Mouse (Mus musculus) gastrocnemius, postnatal 14 days (tissue): Measurements from ENCODE around the gene Madd. TPM values are rescaled to one million over a fixed set of nuclear protein-coding genes. Genes with fewer than 3 reads are reported as not detected.
"Not testable (repeated sequence)": the region's sequence is repeated elsewhere in the genome, so short reads cannot be mapped to it uniquely, and the experiment has no call there.

ENCODE experiments used
- DNase-seq: peaks from one replicate; pipeline ENCODE4 v3.0.0; 2021; ENCODE audit warnings: mixed read lengths
- intact Hi-C: fragments of 180-260 bp; cut with DNase I; formaldehyde crosslinking; loops from one replicate; pipeline ENCODE4 v1.15.1; 2025; ENCODE audit warnings: low total_unique reads
- total RNA-seq, 2 experiments: library from RNA; stranded (reverse); gene quantifications; 2 replicates each; pipeline ENCODE4 v1.2.3; 2021

The Madd gene
- total RNA-seq, 2 experiments from 2014 or later, result 5.0 to 5.9 TPM

DNA sequence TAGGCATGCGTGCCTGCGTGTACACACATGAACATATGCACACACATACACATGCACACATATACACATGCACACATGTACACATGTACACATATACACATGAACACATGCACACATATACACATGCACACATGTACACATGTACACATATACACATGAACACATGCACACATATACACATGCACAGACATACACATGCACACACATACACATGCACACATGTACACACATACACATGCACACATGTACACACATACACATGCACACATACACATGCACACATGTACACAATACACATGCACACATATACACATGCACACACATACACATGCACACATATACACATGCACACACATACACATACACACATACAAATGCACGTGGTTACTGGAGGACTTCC is 71.8 kb downstream of the Madd start:
- DNase-seq, intact Hi-C loops: not testable (repeated sequence)

DNA sequence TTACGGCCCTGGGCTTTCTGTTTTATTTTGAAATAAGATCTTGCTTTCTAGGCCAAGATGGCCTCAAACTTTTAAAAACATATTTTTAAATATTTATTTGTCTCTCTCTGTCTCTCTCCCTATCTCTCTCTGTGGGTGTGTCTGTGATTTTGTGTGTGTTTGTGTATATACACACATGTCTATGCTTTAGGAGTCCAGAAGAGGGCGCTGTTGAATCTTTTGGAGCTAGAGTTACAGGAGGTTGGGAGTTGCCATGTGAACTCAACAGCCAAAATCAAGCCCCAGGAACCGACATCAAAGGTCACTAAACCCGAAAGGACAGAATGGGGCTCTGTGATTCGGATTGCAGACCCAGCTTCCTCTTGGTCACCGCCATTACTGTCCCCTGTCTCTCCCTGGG is 73.2 kb downstream of the Madd start:
- DNase-seq, result no peak
- intact Hi-C loops, result no loop called here

DNA sequence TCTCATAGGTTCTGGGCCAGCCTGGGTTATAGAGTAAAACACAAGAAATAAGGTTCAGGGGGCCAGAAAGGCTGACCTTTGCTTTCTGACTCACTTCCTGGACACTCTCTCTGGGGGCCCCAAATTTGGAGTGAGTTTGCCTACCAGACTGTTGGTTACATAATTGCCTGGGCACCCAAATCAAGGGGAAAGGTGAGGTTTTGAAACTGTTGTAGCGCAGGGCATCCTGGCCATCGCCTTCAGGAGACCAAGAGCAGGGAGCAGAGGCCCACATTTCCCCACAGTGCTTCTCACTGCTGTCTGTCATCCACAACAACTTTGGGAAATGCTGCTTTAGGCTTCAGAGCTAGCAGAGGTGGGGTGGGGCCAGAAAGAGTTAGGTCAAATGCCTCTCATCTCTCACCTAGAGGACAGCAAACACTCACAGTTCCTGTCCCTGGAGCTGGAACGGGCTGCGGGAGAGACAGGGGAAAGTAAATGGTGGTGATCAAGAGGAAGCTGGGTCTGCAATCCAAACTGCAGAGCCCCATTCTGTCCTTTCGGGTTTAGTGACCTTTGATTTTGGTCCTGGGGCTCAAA is 73.7 kb downstream of the Madd start:
- no peak for DNase-seq
- intact Hi-C loops, result no loop called here

DNA sequence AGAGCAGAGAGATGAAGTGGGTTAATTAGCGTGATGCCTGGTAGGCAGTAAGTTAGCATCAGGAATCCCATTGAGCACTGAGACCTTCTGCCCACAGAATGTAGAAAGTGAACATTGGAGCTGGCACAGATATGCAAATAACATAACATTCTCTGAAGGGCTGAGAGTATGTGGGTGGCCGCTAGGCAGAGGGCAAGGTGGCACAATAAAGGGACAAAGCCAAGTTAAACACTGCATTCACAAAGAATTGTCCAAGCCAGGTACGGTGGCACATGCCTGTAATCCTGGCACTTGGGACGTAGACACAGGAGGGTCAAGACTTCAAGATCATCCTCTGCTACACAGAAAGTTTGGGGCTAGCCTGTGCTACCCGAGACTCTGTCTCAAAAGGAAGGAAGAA is 74.4 kb downstream of the Madd start:
- DNase-seq, result no peak
- intact Hi-C loops, result no loop called here

DNA sequence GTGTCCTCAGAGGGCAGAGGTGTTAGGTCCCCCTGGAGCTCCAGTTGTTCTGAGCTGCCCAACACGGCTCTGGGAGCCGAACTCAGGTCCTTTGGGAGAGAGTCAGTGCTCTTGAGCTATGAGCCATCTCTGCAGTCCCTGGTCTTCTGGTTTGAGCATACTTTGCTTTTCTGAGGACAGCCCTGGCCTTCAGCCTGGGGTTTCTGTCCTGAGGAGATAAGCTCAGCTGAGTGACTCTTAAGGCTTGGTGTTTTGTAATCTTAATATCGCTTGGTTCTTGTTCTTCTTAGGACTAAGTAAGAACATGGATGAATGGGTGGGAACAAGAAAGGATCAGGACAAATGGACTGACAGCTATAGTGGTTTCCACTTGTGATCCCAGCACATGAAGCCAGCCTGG is 75.5 kb downstream of the Madd start:
- no peak for DNase-seq
- intact Hi-C loops, result no loop called here

DNA sequence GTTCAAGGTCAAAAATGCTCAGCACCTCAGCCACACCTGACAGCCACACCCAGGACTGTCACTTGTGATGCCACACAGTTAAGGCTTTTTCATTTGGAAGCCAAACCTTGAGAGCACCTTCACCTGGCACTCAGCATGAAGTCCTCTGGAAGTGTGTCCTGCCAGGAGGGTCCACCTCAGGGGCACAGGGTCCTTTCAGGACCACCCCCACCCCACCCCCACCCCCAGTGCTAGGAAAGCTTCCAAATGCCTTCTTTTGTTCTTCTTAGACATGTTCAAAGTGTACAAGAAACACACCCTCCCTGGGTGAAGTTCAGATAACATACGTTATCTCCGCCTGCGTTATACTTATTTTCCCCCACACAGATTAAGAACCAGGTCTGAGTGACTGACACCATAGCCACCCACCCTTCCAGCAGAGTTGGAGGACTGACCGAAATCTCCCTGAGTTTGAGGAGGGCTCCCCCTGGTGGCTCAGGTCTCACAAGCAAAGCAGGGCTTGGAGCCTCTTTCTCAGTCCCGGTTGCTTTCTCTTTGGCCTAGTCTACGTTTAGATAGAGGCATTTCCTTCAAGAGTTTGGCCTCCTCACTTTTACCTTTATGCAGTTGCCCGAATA is 82.4 kb downstream of the Madd start:
- DNase-seq, result peak; percentile 93
- intact Hi-C loops, result loop anchor here (2.0 kb wide), 1 partner anchor 28 kb away; no protein-coding TSS in a partner anchor

DNA sequence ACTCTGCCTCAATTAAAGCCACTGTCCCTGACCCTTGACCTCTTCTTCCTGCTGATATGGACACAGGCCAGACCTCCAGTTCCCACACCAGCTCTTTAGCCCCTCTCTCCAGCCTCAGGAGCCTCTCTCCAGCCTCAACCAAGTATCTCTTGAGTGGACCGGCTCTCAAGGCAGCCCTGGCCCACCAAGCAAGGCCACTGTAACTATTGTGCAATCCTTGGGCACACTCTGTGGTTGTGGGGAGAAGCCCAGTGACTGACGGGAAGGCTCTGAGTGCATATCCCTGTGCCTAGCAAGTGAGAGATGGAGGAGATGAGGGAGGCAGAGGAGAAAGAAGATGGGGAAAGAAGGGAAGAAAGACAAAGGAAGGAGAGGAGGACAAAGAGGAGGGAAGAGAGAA is 85.5 kb downstream of the Madd start:
- intact Hi-C loops, result no loop called here
- no peak for DNase-seq

DNA sequence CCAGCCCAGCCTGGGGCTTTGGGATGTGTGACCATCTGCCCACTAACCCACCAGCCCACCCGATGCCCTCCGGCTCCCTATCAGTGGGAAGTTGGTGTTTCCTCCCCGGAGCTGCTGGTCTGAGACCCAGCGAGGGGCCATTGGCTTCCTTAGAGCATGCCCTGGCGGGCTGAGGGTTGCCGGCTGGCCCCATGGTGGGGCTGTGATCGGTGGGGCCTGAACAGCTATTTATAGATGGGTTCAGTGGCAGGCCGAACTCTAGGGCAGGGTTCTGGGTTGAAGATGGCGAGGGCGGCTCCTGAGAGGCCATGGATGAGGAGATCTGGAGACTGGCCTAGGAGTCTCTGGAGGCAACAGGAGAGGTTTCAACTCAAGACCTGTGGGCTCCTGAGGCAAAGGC is 86.6 kb downstream of the Madd start:
- no peak for DNase-seq
- intact Hi-C loops, result no loop called here

DNA sequence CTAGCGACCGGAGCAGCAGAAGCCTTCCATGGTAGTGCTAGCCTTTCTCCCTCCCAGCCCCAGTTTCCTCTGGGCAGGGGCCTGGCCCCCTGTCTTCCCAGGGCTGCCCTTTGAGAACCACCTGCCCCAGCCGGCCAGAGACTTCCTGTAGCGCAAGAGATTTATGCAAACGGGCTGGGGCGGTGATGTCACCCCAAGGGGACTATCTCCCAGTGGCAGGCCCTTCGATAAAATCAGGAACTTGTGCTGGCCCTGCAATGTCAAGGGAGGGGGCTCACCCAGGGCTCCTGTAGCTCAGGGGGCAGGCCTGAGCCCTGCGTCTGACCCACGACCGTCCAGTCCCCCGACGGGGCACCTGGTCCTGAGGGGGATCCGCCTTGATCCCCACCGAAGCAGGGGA is 87.1 kb downstream of the Madd start:
- peak; percentile 27 for DNase-seq
- intact Hi-C loops, result no loop called here

DNA sequence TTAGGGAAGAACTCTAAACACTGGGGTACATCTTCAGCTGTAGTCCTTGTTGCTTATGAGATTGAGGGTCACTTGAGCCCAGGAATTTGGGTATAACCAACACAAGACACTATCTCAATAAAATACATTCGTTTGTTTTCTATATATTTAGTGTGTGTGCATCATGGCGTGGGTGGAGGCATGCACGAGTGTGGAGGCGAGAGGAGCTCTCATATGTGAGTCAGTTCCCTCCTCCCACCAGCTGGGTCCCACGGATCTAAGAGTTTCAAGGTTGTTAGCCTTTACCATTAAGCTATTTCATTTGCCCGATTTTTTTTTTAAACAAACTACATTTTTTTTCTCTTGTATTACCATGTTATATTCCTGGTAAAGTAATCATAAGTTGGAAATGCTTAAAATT is 92.8 kb downstream of the Madd start:
- no peak for DNase-seq
- intact Hi-C loops, result no loop called here

DNA sequence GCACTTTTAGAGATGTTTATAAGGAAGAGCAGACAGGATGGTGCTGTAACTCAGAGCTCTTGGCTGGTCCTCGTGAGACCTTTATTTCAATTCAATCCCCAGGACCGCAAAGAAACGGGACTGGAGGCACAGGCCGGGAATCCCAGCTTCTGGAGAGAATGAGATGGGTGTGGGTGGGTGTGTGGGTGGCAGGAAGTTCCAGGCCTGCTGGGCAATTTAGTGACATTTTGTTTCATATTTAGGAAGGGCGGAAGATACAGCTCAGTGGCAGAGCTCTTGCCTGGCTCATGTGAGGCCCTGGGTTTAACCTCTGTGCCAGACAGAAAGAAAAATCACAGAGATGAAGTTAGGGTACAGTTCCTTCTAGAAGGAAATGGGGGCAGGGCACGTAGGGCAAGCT is 93.4 kb downstream of the Madd start:
- DNase-seq, result no peak
- intact Hi-C loops, result no loop called here

DNA sequence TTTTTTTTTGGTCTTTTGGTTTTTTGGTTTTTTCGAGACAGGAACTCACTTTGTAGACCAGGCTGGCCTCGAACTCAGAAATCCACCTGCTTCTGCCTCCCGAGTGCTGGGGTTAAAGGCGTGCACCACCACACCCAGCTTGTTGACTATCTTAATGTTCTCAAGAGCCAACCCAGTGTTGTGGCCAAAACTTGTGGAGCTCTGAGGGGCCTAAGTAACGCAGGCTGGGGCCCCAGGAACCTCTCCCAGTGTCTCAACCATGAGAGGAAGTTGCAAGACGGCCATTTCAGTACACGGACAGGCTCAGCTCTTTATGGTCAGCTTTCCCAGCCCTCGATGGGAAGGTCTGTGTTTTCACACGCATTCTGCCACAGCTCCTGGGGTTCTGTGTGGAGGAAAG is 94.7 kb downstream of the Madd start:
- no peak for DNase-seq
- intact Hi-C loops, result no loop called here

DNA sequence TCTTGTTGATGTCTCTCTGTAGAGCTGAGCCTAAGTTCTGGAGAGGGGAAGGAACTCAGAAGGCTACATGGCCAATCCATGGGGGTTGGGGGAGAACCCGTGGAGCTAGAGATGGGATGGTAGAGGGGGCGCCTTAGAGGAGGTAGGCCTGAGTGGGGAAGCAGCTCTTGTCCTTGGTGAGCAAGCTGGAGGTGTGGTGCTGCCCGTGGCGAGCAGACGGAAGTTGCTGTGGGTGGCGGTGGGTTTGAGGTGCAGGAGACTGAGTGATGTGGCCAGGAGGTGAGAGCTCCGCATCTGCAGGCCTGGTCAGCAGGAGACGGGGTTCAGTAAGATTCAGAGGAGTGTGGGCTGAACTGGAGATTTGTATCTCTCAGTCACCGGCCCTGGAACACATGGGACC is 96.2 kb downstream of the Madd start:
- intact Hi-C loops, result no loop called here
- no peak for DNase-seq

Other genes starting within 250 kb of the Madd start
- gene Celf1, start 243.5 kb downstream of the Madd start, total RNA-seq, result 10 to 100 TPM; 40.7 to 44.0 TPM
- gene Rapsn, start 148.2 kb downstream of the Madd start, total RNA-seq, result 10 to 100 TPM; 22.4 to 23.0 TPM
- gene Psmc3, start 129.8 kb downstream of the Madd start, total RNA-seq, result 100 to 1,000 TPM; 279 to 288 TPM
- 10 to 100 TPM; 21.7 to 25.9 TPM for gene Slc39a13, start 113.4 kb downstream of the Madd start, total RNA-seq
- 1 to 10 TPM; 1.5 to 2.1 TPM for gene Spi1, start 101.4 kb downstream of the Madd start, total RNA-seq
- gene Mybpc3, start 65.7 kb downstream of the Madd start, total RNA-seq, result under 1 TPM in 1 of 2 experiments, not detected in 1; 0.09 TPM
- gene Nr1h3, start 19.0 kb upstream of the Madd start, total RNA-seq, result 1 to 10 TPM; 5.1 to 9.1 TPM
- 10 to 100 TPM; 11.6 to 12.5 TPM for gene Acp2, start 19.0 kb upstream of the Madd start, total RNA-seq
- 1 to 10 TPM; 3.1 to 4.1 TPM for gene Ddb2, start 53.1 kb upstream of the Madd start, total RNA-seq
- 100 to 1,000 TPM; 282 to 292 TPM for gene Pacsin3, start 72.1 kb upstream of the Madd start, total RNA-seq
- gene Arfgap2, start 81.1 kb upstream of the Madd start, total RNA-seq, result 100 to 1,000 TPM in 1 of 2 experiments, 10 to 100 TPM in 1; 74.4 to 104 TPM